Mouse (Mus musculus): Measurements from ENCODE around the gene Olfm3.

GRCm38 (mm10) chr3:115027560-115027959 lies 123.7 kb downstream of the Olfm3 start:
- no peak for TF ChIP-seq CTCF (IDR thresholded peaks at IDR 0.05; ENCODE audit: low read depth, low read length)
- no peak for TF ChIP-seq GATA1 (IDR thresholded peaks at IDR 0.05; ENCODE audit: borderline replicate concordance, low read length)
- TF ChIP-seq POLR2AphosphoS5 (IDR thresholded peaks at IDR 0.05; ENCODE audit: insufficient replicate concordance, low read depth, low read length): no peak
- no peak for TF ChIP-seq TAL1 (conservative IDR thresholded peaks at IDR 0.05; ENCODE audit: low read depth, low read length)
- no peak for TF ChIP-seq GATA2 (IDR thresholded peaks at IDR 0.05; ENCODE audit: borderline replicate concordance, low read depth, low read length)
